Mouse (Mus musculus) kidney, adult 2 months (tissue): ENCODE results near the gene Sh3rf1. TPM values are rescaled to one million over a fixed set of nuclear protein-coding genes. Genes with fewer than 3 reads are reported as not detected.

Source experiments
- DNase-seq: peaks from one replicate; pipeline ENCODE4 v3.0.0; 2021
- H3K27ac ChIP-seq: fragments of 200-500 bp; 2 replicates; pipeline ENCODE4 v1.5.1; 2012; ENCODE audit warnings: low read depth, low read length, control low read depth, inconsistent platforms; ENCODE audit not compliant: insufficient read depth
- H3K27me3 ChIP-seq: fragments of 200-500 bp; replicated peaks from 2 replicates; pipeline ENCODE4 v1.6.1; 2012; ENCODE audit warnings: mild to moderate bottlenecking, moderate library complexity, low read length, inconsistent platforms; ENCODE audit not compliant: control insufficient read depth, insufficient read depth
- H3K36me3 ChIP-seq: fragments of 200-500 bp; 2 replicates; pipeline ENCODE4 v1.6.1; 2012; ENCODE audit warnings: mild to moderate bottlenecking, moderate library complexity, low read length, inconsistent platforms; ENCODE audit not compliant: control insufficient read depth, insufficient read depth
- H3K4me1 ChIP-seq: fragments of 200-500 bp; 2 replicates; pipeline ENCODE4 v1.6.1; 2011; ENCODE audit warnings: low read length; ENCODE audit not compliant: control insufficient read depth, insufficient read depth
- H3K4me3 ChIP-seq: fragments of 200-500 bp; 2 replicates; pipeline ENCODE4 v1.5.1; 2011; ENCODE audit warnings: mild to moderate bottlenecking, low read depth, low read length, control low read depth; ENCODE audit not compliant: insufficient read depth
- CTCF ChIP-seq: fragments of 200-500 bp; conservative IDR thresholded peaks from 2 replicates; pipeline ENCODE4 v1.5.1; 2011; ENCODE audit warnings: low read depth, mild to moderate bottlenecking, control low read depth, low read length, moderate library complexity, mixed read lengths; ENCODE audit not compliant: insufficient read depth, insufficient read length
- POLR2A ChIP-seq: fragments of 200-500 bp; IDR thresholded peaks from one replicate; pipeline ENCODE4 v1.6.1; 2011; ENCODE audit warnings: low read depth, low read length, control low read depth
- WGBS: fragments of 180-500 bp; shearing (Covaris S2); methylation state at CpG from one replicate; pipeline ENCODE4 v1.1.7; 2018; 5-methylcytosine and 5-hydroxymethylcytosine counted together
- polyA plus RNA-seq: library from polyadenylated mRNA; depleted of rRNA; stranded (reverse); fragments of >200 nt; gene quantifications from 2 replicates; pipeline ENCODE4 v1.2.3, GENCODE M21; 2012

Sh3rf1 gene
- polyA plus RNA-seq, 1 experiment, result 14.4 TPM

DNA sequence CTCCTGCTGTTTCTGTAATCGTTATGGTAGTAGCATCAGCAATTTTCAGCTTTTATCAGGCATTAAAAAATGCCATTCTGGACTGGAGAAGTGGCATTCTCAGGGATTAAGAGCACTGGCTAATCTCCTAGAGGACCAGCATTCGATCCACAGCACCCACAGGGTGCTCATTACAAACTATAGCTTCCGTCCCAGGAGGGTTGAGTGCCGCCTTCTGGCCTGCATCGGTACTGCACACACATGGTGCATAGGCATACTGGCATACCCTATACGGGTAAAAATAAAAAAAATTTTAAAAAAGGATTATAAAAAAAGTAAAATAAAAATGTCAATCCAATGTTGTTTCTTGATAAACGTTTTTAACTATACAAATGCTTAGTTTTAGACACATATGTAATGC, 20.5 kb downstream of the Sh3rf1 start:
- H3K27ac ChIP-seq, result no peak overlapping the region
- H3K4me3 ChIP-seq, result no peak overlapping the region
- TF ChIP-seq POLR2A (no peak), CTCF (0 out of 2 replicates have a peak, but pooled peaks have one; percentile 9)
- no peak for DNase-seq
- whole genome bisulfite sequencing, result 95% methylated on average over 7 of the region's 7 CpGs
- no peaks in the 10 kb centered on the region for H3K36me3 ChIP-seq
- H3K4me1 ChIP-seq, result peaks cover 16% of the 10 kb centered on the region
- H3K27me3 ChIP-seq, result no peaks in the 10 kb centered on the region

GRCm38 (mm10) chr8:61247270-61248025, 23.8 kb downstream of the Sh3rf1 start:
- WGBS, result 55% methylated on average over 13 of the region's 13 CpGs
- no peaks in the 10 kb centered on the region for H3K36me3 ChIP-seq
- H3K27ac ChIP-seq, result no peak overlapping the region
- no peak for DNase-seq
- TF ChIP-seq POLR2A (no peak), CTCF (no peak)
- H3K27me3 ChIP-seq, result no peaks in the 10 kb centered on the region
- H3K4me1 ChIP-seq, result peaks cover 11% of the 10 kb centered on the region
- no peak overlapping the region for H3K4me3 ChIP-seq

DNA sequence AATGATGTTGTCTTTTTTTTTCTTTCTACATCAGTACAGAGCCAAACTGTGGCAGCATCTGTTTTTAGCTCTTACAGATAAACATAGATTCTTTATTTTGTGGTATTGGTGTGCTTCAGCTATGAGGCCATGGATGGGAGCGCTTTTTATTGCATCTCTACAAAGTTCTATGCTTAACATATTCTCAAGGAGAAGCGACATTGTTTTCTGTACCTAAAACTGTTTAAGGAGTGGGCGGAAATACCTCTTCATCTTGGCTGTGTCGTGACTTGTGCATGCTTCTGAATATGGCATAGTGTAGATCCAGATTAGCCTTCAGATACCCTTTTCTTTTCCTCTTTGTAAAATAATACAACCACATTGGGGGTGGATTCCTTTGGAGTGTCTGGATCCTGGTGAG, 25.8 kb downstream of the Sh3rf1 start:
- peaks cover 11% of the 10 kb centered on the region for H3K4me1 ChIP-seq
- H3K36me3 ChIP-seq, result no peaks in the 10 kb centered on the region
- no peak for DNase-seq
- TF ChIP-seq CTCF (no peak), POLR2A (no peak)
- no peak overlapping the region for H3K4me3 ChIP-seq
- 93% methylated on average over 4 of the region's 4 CpGs for WGBS
- no peaks in the 10 kb centered on the region for H3K27me3 ChIP-seq
- H3K27ac ChIP-seq, result no peak overlapping the region

DNA sequence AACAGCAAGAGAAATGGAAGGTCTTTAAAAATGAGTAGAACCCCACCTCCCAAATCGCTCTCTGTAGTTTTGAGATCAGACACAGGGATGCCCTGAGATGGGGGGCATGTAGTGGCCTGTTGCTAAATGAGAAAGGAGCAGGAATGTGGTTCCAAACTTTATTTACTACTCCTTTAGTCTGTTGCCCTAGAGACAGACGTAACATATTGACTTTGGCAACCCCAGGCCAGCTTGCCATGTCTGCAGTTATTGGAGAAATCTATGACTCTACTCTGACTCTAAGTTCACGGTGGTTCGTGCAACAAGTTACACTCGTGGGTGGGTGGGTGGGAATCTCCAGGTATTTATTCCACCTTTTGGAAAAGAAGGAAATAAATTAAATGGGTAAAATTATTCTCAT, 30.5 kb downstream of the Sh3rf1 start:
- no peak overlapping the region for H3K4me3 ChIP-seq
- no peak overlapping the region for H3K27ac ChIP-seq
- H3K4me1 ChIP-seq, result peaks cover 4% of the 10 kb centered on the region; the same call in 1 of the 2 replicates
- WGBS, result 47% methylated on average over 5 of the region's 5 CpGs
- no peak for DNase-seq
- no peaks in the 10 kb centered on the region for H3K36me3 ChIP-seq
- no peak for TF ChIP-seq CTCF
- no peak for TF ChIP-seq POLR2A
- H3K27me3 ChIP-seq, result no peaks in the 10 kb centered on the region

- H3K27me3 ChIP-seq, result no peaks in the 10 kb centered on the region
- H3K36me3 ChIP-seq, result no peaks in the 10 kb centered on the region
- TF ChIP-seq POLR2A (no peak), CTCF (no peak)
- H3K4me3 ChIP-seq, result no peak overlapping the region
- H3K4me1 ChIP-seq, result peaks cover 9% of the 10 kb centered on the region; the same call in 1 of the 2 replicates
- H3K27ac ChIP-seq, result no peak overlapping the region
- no peak for DNase-seq
- WGBS, result 61% methylated on average over 9 of the region's 9 CpGs
These were observed 35.2 kb downstream of the Sh3rf1 start for GRCm38 (mm10) chr8:61258828-61259227.

- 73% methylated on average over 7 of the region's 7 CpGs for WGBS
These were observed 35.9 kb downstream of the Sh3rf1 start for GRCm38 (mm10) chr8:61259526-61259925.

GRCm38 (mm10) chr8:61260530-61260929, 36.9 kb downstream of the Sh3rf1 start:
- H3K27me3 ChIP-seq, result no peaks in the 10 kb centered on the region
- H3K4me1 ChIP-seq, result peaks cover 15% of the 10 kb centered on the region
- H3K4me3 ChIP-seq, result no peak overlapping the region
- H3K27ac ChIP-seq, result no peak overlapping the region
- 79% methylated on average over 7 of the region's 7 CpGs for WGBS
- no peak for TF ChIP-seq CTCF
- TF ChIP-seq POLR2A, result no peak
- DNase-seq, result no peak
- H3K36me3 ChIP-seq, result no peaks in the 10 kb centered on the region

More at GRCm38 (mm10) chr8:61259526-61259925, 35.9 kb downstream of the Sh3rf1 start:
- no peaks in the 10 kb centered on the region for H3K36me3 ChIP-seq
- H3K4me1 ChIP-seq, result peaks cover 9% of the 10 kb centered on the region; the same call in 1 of the 2 replicates
- no peak for TF ChIP-seq POLR2A
- no peak for TF ChIP-seq CTCF
- no peaks in the 10 kb centered on the region for H3K27me3 ChIP-seq
- DNase-seq, result no peak
- no peak overlapping the region for H3K27ac ChIP-seq
- no peak overlapping the region for H3K4me3 ChIP-seq
